Mouse (Mus musculus) midbrain, embryonic 15.5 days (tissue): Measurements from ENCODE around the gene Lacc1. TPM values are rescaled to one million over a fixed set of nuclear protein-coding genes. Genes with fewer than 3 reads are reported as not detected.

Source experiments
- polyA plus RNA-seq: library from polyadenylated mRNA; unstranded; fragments of >200 nt; fragmentation: Nextera tagmentation; extraction: Ambion mirVana; gene quantifications from 2 replicates; pipeline ENCODE4 v1.2.1, GENCODE M21; 2015

Lacc1 gene
- polyA plus RNA-seq, 1 experiment from 2014 or later = 2.3 TPM

Other genes starting within 250 kb of the Lacc1 start
- gene Ccdc122, start 132 bp downstream of the Lacc1 start, polyA plus RNA-seq = 0.68 and 0.93 TPM in 2 replicates
- 47.6 and 49.4 TPM in 2 replicates for gene Enox1, start 119.9 kb upstream of the Lacc1 start, polyA plus RNA-seq